Mouse (Mus musculus) hindbrain, embryonic 14.5 days (tissue): ENCODE data around the gene Nlrp10. TPM values are rescaled to one million over a fixed set of nuclear protein-coding genes. Genes with fewer than 3 reads are reported as not detected.

Source experiments
- ATAC-seq: fragments of 200-750 bp; cut with Nextera tagmentation; 2 replicates; pipeline ENCODE4 v1.8.0; 2017; ENCODE audit warnings: moderate number of reproducible peaks, mild to moderate bottlenecking, moderate TSS enrichment, moderate library complexity; ENCODE audit not compliant: low FRiP score
- DNase-seq: peaks from one replicate; pipeline ENCODE4 v3.0.0-alpha.2; 2015; ENCODE audit warnings: low spot score
- H3K27ac ChIP-seq: fragments of 300-500 bp; sonication (generic); 2 replicates; pipeline ENCODE4 v1.5.1; 2014; ENCODE audit warnings: mild to moderate bottlenecking, moderate library complexity
- H3K27me3 ChIP-seq: fragments of 300-500 bp; sonication (generic); 2 replicates; pipeline ENCODE4 v1.6.1; 2014; ENCODE audit warnings: mild to moderate bottlenecking, low read length, mixed read lengths; ENCODE audit not compliant: control insufficient read depth, insufficient read depth
- H3K36me3 ChIP-seq: fragments of 300-500 bp; sonication (generic); replicated peaks from 2 replicates; pipeline ENCODE4 v1.6.1; 2014; ENCODE audit not compliant: control insufficient read depth, insufficient read depth
- H3K4me1 ChIP-seq: fragments of 300-500 bp; sonication (generic); replicated peaks from 2 replicates; pipeline ENCODE4 v1.6.1; 2014; ENCODE audit warnings: antibody characterized with exemption, low read length, mixed read lengths; ENCODE audit not compliant: control insufficient read depth, insufficient read depth
- H3K4me2 ChIP-seq: fragments of 300-500 bp; sonication (generic); replicated peaks from 2 replicates; pipeline ENCODE4 v1.6.1; 2014; ENCODE audit warnings: mild to moderate bottlenecking, moderate library complexity
- H3K4me3 ChIP-seq: fragments of 300-500 bp; sonication (generic); replicated peaks from 2 replicates; pipeline ENCODE4 v1.5.1; 2014; ENCODE audit warnings: mild to moderate bottlenecking, low read length
- H3K9ac ChIP-seq: fragments of 300-500 bp; sonication (generic); 2 replicates; pipeline ENCODE4 v1.6.1; 2014
- H3K9me3 ChIP-seq: fragments of 300-500 bp; sonication (generic); 2 replicates; pipeline ENCODE4 v1.6.1; 2016; ENCODE audit warnings: low read length; ENCODE audit not compliant: control insufficient read depth
- WGBS: fragments of 180-500 bp; shearing (Covaris S2); extraction: QIAGEN DNeasy Blood & Tissue Kit; methylation state at CpG from one replicate; pipeline ENCODE4 v1.1.7; 2014; 5-methylcytosine and 5-hydroxymethylcytosine counted together
- polyA plus RNA-seq: library from polyadenylated mRNA; unstranded; fragments of >200 nt; fragmentation: Nextera tagmentation; extraction: Ambion mirVana; gene quantifications from 2 replicates; pipeline ENCODE4 v1.2.1, GENCODE M21; 2014

Nlrp10 gene
- polyA plus RNA-seq = not detected in 2 replicates

DNA sequence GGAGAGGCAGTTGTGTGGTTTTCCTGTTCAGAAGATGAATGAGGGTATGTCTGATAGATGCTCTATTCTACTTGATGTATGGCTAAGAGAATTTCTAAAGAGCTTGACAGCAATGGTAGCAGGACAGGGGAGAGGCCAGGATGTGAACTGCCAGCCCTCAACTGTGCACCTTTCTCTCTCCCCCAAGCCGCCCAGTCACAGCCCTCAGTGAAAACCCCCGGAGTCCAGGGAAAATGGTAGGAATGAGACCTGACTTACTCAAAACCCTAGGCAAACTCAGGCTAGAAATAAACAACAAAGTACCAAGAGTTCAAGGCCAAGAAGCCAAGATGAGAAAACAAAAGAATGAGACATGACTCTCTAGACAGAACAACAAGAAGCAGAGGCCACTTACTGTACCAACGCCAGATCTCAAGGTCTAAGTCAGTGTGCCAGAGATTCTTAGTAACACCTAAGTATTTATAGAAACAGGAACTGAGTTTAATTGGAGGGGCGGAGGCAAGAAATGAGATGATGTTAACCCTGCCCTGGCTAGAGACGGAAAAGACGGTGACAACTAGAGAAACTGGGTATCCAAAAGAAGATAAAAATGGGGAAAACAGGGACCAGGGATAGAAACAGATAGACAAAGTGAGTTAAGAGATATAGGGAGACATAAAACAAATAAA lies at the start of gene Nlrp10:
Gene Nlrp10 (minus strand): TSS at position 453 of the 668 bp plus-strand sequence.
- 84% methylated on average over 6 of the region's 6 CpGs for WGBS
- ATAC-seq (no peak), DNase-seq (no peak)
- H3K4me2 ChIP-seq = no peak within 1 kb of the TSS
- no peaks in the 10 kb centered on the region for H3K27me3 ChIP-seq
- no peak within 1 kb of the TSS for H3K4me3 ChIP-seq
- no peak within 1 kb of the TSS for H3K27ac ChIP-seq
- H3K9ac ChIP-seq = no peak within 1 kb of the TSS
- H3K4me1 ChIP-seq = peaks cover 2% of the 10 kb centered on the region; the same call in 1 of the 2 replicates
- H3K9me3 ChIP-seq = no peaks in the 10 kb centered on the region
- no peaks in the 10 kb centered on the region for H3K36me3 ChIP-seq

- ATAC-seq (peak; percentile 88), DNase-seq (peak; percentile 74)
- no peaks in the 10 kb centered on the region for H3K9me3 ChIP-seq
- H3K4me1 ChIP-seq = peaks cover 18% of the 10 kb centered on the region
- H3K27me3 ChIP-seq = no peaks in the 10 kb centered on the region
- H3K4me2 ChIP-seq = no peak overlapping the region; the same call in 1 of the 2 replicates
- H3K36me3 ChIP-seq = no peaks in the 10 kb centered on the region
- H3K4me3 ChIP-seq = no peak overlapping the region
- no peak overlapping the region for H3K9ac ChIP-seq
- 19% methylated on average over 6 of the region's 6 CpGs for WGBS
- H3K27ac ChIP-seq = peak overlapping the region; percentile 73
These were observed 42.3 kb upstream of the Nlrp10 start for GRCm38 (mm10) chr7:108972273-108972672.

- Histone ChIP-seq H3K9ac (no peak overlapping the region), H3K4me1 (peaks cover 16% of the 10 kb centered on the region), H3K4me2 (no peak overlapping the region), H3K9me3 (no peaks in the 10 kb centered on the region), H3K27ac (no peak overlapping the region), H3K4me3 (no peak overlapping the region), H3K27me3 (no peaks in the 10 kb centered on the region), H3K36me3 (no peaks in the 10 kb centered on the region)
- no peak for DNase-seq
- ATAC-seq = no peak
- WGBS = 54% methylated on average over 6 of the region's 6 CpGs
These were observed 38.2 kb upstream of the Nlrp10 start for GRCm38 (mm10) chr7:108968201-108968600.

DNA sequence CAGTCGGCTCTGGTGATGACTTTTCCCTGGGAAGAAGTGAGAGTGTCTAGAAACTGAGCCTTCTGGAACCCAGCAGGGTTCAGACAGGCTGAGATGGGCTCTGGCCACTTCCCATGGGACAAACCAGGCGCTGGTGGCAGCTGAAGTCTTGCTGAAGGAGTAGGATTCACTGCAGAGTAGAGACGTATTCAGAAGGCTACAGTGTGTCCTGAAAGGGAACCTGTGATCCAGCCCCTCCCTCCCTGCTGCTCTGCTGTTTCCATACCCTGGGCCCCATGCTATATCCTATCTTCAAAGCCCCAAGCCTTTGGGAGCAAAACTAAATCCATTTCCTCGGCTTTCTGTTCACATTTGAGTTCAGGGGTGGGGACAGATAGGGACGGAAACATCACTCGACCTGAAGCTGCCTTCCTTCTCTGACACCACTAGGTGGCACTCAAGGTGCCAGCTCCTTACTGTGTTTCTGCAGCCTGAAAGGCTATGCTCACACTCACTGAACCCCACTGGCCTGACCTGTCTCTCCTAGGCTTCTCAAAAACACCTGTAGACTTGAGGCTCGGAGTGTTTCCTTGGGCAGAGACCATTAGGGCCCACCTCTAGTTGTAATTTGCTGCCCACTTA lies 36.9 kb upstream of the Nlrp10 start:
- Histone ChIP-seq H3K4me3 (no peak overlapping the region), H3K9ac (no peak overlapping the region), H3K27ac (no peak overlapping the region), H3K4me2 (no peak overlapping the region), H3K27me3 (no peaks in the 10 kb centered on the region), H3K4me1 (peaks cover 4% of the 10 kb centered on the region), H3K36me3 (no peaks in the 10 kb centered on the region), H3K9me3 (no peaks in the 10 kb centered on the region)
- WGBS = 27% methylated on average over 7 of the region's 7 CpGs
- ATAC-seq = peak; percentile 80
- peak; percentile 82 for DNase-seq

DNA sequence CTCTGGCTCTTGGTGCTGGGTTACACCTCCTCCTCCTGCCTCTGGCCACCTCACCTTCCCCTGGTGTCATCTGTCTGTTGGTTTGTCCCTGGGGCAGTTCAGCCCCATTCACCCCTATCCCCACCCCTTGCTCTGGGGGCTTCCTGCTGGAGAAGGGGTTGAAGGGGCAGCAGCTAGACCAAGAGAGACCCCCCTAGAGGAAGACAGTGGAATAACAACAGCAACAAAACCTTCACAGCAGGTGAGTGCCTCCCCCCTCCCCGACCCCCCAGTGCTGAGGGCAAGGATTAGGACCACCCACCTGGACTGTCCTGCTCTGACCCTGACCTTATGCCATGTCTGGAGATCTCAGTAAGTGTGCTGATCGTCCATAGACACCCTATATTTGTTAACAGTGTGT lies 36.0 kb upstream of the Nlrp10 start:
- H3K4me3 ChIP-seq = no peak overlapping the region
- WGBS = 29% methylated on average over 2 of the region's 2 CpGs
- no peak overlapping the region for H3K27ac ChIP-seq
- H3K9ac ChIP-seq = no peak overlapping the region
- no peaks in the 10 kb centered on the region for H3K36me3 ChIP-seq
- ATAC-seq (no peak), DNase-seq (no peak)
- no peaks in the 10 kb centered on the region for H3K27me3 ChIP-seq
- H3K9me3 ChIP-seq = no peaks in the 10 kb centered on the region
- no peaks in the 10 kb centered on the region for H3K4me1 ChIP-seq
- no peak overlapping the region for H3K4me2 ChIP-seq

DNA sequence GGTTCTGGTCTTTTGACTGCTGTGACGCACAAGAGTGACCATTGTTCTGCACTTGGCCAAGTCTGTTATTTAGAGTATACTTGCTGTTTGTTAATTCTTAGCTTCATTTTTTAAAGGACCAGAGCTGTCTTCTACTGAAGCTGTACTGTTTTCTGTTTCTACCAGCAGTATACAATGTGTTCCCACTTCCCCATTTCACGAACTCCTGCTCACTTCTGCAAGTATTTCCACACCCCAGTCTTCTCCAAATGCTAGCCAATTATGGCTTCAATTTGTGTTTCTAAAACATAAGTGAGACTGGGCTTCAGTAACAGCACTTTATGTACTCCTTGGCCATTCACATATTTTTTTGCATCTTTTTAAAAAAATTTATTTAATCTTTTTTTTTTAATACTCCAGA lies 27.8 kb upstream of the Nlrp10 start:
- no peaks in the 10 kb centered on the region for H3K36me3 ChIP-seq
- DNase-seq (no peak), ATAC-seq (no peak)
- no peaks in the 10 kb centered on the region for H3K9me3 ChIP-seq
- no peaks in the 10 kb centered on the region for H3K4me1 ChIP-seq
- H3K4me3 ChIP-seq = no peak overlapping the region
- no peak overlapping the region for H3K4me2 ChIP-seq
- H3K27me3 ChIP-seq = peaks cover under 1% of the 10 kb centered on the region; the same call in 1 of the 2 replicates
- WGBS = 81% methylated on average over 2 of the region's 2 CpGs
- H3K27ac ChIP-seq = no peak overlapping the region
- no peak overlapping the region for H3K9ac ChIP-seq

- Histone ChIP-seq H3K27ac (no peak overlapping the region), H3K4me1 (0 out of 2 replicates have a peak, but pooled peaks cover 12% of the 10 kb centered on the region), H3K27me3 (peaks cover 21% of the 10 kb centered on the region), H3K4me3 (no peak overlapping the region), H3K4me2 (no peak overlapping the region), H3K9ac (no peak overlapping the region), H3K36me3 (no peaks in the 10 kb centered on the region), H3K9me3 (no peaks in the 10 kb centered on the region)
- DNase-seq = no peak
- ATAC-seq = no peak
- 72% methylated on average over 4 of the region's 4 CpGs for WGBS
These were observed 24.2 kb upstream of the Nlrp10 start for GRCm38 (mm10) chr7:108954185-108954584.

GRCm38 (mm10) chr7:108952801-108953200 lies 22.8 kb upstream of the Nlrp10 start:
- ATAC-seq = no peak
- H3K27me3 ChIP-seq = peaks cover 22% of the 10 kb centered on the region

DNA sequence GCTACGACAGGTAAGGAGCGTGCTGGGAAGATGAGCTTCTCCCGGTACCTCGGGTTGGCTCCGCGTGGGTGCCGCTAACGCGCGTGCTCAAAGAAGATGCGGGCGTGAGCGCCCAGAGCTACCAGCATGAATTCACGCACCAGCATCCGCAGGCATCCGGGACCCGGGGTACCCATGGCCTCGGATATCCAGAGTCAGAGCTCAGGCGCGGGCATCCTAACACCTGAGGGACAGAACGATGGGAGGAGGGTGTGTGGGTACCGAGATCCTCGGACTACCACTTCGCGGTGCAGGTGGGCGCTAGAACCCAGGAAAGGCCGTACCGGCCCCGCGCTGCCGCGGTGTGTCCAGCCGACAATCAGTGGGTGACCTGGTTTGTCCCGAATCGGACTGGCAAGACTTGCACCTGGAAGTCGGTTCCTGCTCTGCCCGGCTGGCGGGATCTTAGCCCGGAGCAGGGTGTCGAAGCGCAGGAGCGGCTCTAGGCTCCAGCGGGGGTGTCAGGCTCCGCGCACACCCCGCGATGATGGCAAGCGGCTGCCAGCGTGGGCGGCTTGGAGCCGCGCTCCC lies 20.9 kb upstream of the Nlrp10 start:
- Histone ChIP-seq H3K27me3 (peaks cover 22% of the 10 kb centered on the region), H3K4me2 (peak overlapping the region; percentile 95), H3K27ac (peak overlapping the region; percentile 76), H3K9me3 (no peaks in the 10 kb centered on the region), H3K4me1 (0 out of 2 replicates have a peak, but pooled peaks cover 12% of the 10 kb centered on the region), H3K36me3 (peaks cover 3% of the 10 kb centered on the region), H3K4me3 (peak overlapping the region; percentile 74), H3K9ac (peak overlapping the region; percentile 76)
- peak; percentile 66 for DNase-seq
- ATAC-seq = peak; percentile 61
- under 1% methylated on average over 52 of the region's 52 CpGs for WGBS

More at GRCm38 (mm10) chr7:108952801-108953200, 22.8 kb upstream of the Nlrp10 start:
- no peak overlapping the region for H3K4me3 ChIP-seq
- 0 out of 2 replicates have a peak, but pooled peaks cover 12% of the 10 kb centered on the region for H3K4me1 ChIP-seq
- H3K9ac ChIP-seq = no peak overlapping the region
- H3K9me3 ChIP-seq = no peaks in the 10 kb centered on the region
- no peaks in the 10 kb centered on the region for H3K36me3 ChIP-seq
- WGBS = 84% methylated on average over 6 of the region's 6 CpGs
- no peak overlapping the region for H3K27ac ChIP-seq
- DNase-seq = no peak
- H3K4me2 ChIP-seq = no peak overlapping the region
